Mouse (Mus musculus) lung, postnatal 0 days (tissue): ENCODE data around the gene Cemip.
A peak's percentile ranks its signal among the peaks of the same experiment; 100 is the strongest.

Experiments used
- CTCF ChIP-seq: IDR thresholded peaks from 2 replicates; pipeline ENCODE4 v1.5.1; 2016; ENCODE audit warnings: antibody characterized with exemption, mild to moderate bottlenecking
- EP300 ChIP-seq: IDR thresholded peaks from 2 replicates; pipeline ENCODE4 v1.6.1; 2016; ENCODE audit warnings: antibody characterized with exemption, mild to moderate bottlenecking, control low read depth

GRCm38 (mm10) chr7:84111716-84112350, 25.5 kb upstream of the Cemip start:
- TF ChIP-seq EP300, result peak; percentile 42
- no peak for TF ChIP-seq CTCF
